Mouse (Mus musculus) natural killer cell, adult 2 months (primary cell): ENCODE results near the gene Zfp950.
"Not testable (repeated sequence)": the region's sequence is repeated elsewhere in the genome, so short reads cannot be mapped to it uniquely, and the experiment has no call there.

ENCODE experiments used
- DNase-seq, 2 experiments: peaks; one replicate each; pipeline ENCODE4 v3.0.0; 2022; ENCODE audit warnings: low spot score in 2 of 2

Gene Zfp950

GRCm38 (mm10) chr19:61140342-61141206 lies at the start of gene Zfp950:
TSS of gene Zfp950 (minus strand) at chr19:61140840.
- DNase-seq: peak; percentile 78

- not testable (repeated sequence) for DNase-seq
Measured at GRCm38 (mm10) chr19:61183590-61183989, 43.0 kb upstream of the Zfp950 start, which contains the start of gene Gm6020. TSS of gene Gm6020 (plus strand) at chr19:61183890.

GRCm38 (mm10) chr19:61175756-61176324 lies 35.2 kb upstream of the Zfp950 start, which contains the start of gene Gm7102:
TSS of gene Gm7102 (minus strand) at chr19:61176309.
- DNase-seq: no peak

GRCm38 (mm10) chr19:61151701-61152420 lies 11.2 kb upstream of the Zfp950 start:
- peak in 1 of 2 experiments; percentile 35 for DNase-seq

GRCm38 (mm10) chr19:61151372-61151700 lies 10.7 kb upstream of the Zfp950 start:
- DNase-seq: peak in 1 of 2 experiments; percentile 15

GRCm38 (mm10) chr19:61141299-61141698 lies 659 bp upstream of the Zfp950 start:
- DNase-seq: no peak

- no peak for DNase-seq
Measured at GRCm38 (mm10) chr19:61138655-61139054, 2.0 kb downstream of the Zfp950 start.

- DNase-seq: no peak
Measured at GRCm38 (mm10) chr19:61131096-61131495, 9.5 kb downstream of the Zfp950 start.

GRCm38 (mm10) chr19:61110184-61110583 lies 30.5 kb downstream of the Zfp950 start:
- peak in 1 of 2 experiments; percentile 10 for DNase-seq

GRCm38 (mm10) chr19:61097764-61098163 lies 42.9 kb downstream of the Zfp950 start:
- DNase-seq: peak; percentile 7 to 16

GRCm38 (mm10) chr19:61096776-61097175 lies 43.9 kb downstream of the Zfp950 start:
- DNase-seq: no peak

GRCm38 (mm10) chr19:61090541-61090940 lies 50.1 kb downstream of the Zfp950 start:
- DNase-seq: no peak

GRCm38 (mm10) chr19:61089001-61089400 lies 51.6 kb downstream of the Zfp950 start:
- DNase-seq: no peak

GRCm38 (mm10) chr19:61087781-61088180 lies 52.9 kb downstream of the Zfp950 start:
- DNase-seq: no peak

GRCm38 (mm10) chr19:61085217-61085616 lies 55.4 kb downstream of the Zfp950 start:
- no peak for DNase-seq

- DNase-seq: peak; percentile 88 to 89
Measured at GRCm38 (mm10) chr19:61084149-61084940, 56.3 kb downstream of the Zfp950 start.

- no peak for DNase-seq
Measured at GRCm38 (mm10) chr19:61083006-61083405, 57.6 kb downstream of the Zfp950 start.

- no peak for DNase-seq
Measured at GRCm38 (mm10) chr19:61080251-61080749, 60.3 kb downstream of the Zfp950 start.

GRCm38 (mm10) chr19:61078622-61079021 lies 62.0 kb downstream of the Zfp950 start:
- DNase-seq: no peak

GRCm38 (mm10) chr19:61065011-61065410 lies 75.6 kb downstream of the Zfp950 start:
- no peak for DNase-seq

GRCm38 (mm10) chr19:61064386-61064785 lies 76.3 kb downstream of the Zfp950 start:
- DNase-seq: no peak
